Mouse (Mus musculus): Measurements from ENCODE around the gene Cap1.

- TF ChIP-seq POLR2A (IDR thresholded peaks at IDR 0.05; ENCODE audit: control insufficient read depth, extremely low read depth, insufficient read depth, low read length, poor library complexity) (no peak), CTCF (IDR thresholded peaks at IDR 0.05; ENCODE audit: borderline replicate concordance, control insufficient read depth, extremely low read depth, insufficient read depth, low read length, poor library complexity) (no peak)
These were observed 28.3 kb upstream of the Cap1 start for GRCm38 (mm10) chr4:122914186-122914585.

Measured in thymus, adult 2 months (tissue).